Mouse (Mus musculus) gastrocnemius, postnatal 4 days (tissue): ENCODE data around the gene Krtap28-13. TPM values are rescaled to one million over a fixed set of nuclear protein-coding genes. Genes with fewer than 3 reads are reported as not detected.

ENCODE experiments used
- DNase-seq, 2 experiments: peaks; one replicate each; pipeline ENCODE4 v3.0.0; 2021 to 2022; ENCODE audit warnings: low spot score in 2 of 2, mixed read lengths in 2 of 2
- long read RNA-seq, 2 experiments: library from polyadenylated mRNA; stranded (forward); transcript quantifications; one replicate each; pipeline ENCODE4 v2.0.0; 2021
- total RNA-seq, 2 experiments: library from RNA; stranded (reverse); gene quantifications; 2 replicates each; pipeline ENCODE4 v1.2.3; 2021

Krtap28-13 gene
- total RNA-seq, result not detected
- long read RNA-seq, experiment 1, partial matches to known transcripts, result 0 of 3 reads
- long read RNA-seq, experiment 1, other reads (novel, unspliced or antisense), result 0 of 3 reads
- long read RNA-seq, experiment 2, result 0 reads

- DNase-seq, result no peak
These were observed at the start of gene Krtap28-13 for GRCm38 (mm10) chr1:83060643-83061042. TSS of gene Krtap28-13 (plus strand) at chr1:83060930.

- no peak for DNase-seq
These were observed 46.3 kb upstream of the Krtap28-13 start for GRCm38 (mm10) chr1:83014477-83014876.

- no peak for DNase-seq
These were observed 45.3 kb upstream of the Krtap28-13 start for GRCm38 (mm10) chr1:83015329-83015879.

GRCm38 (mm10) chr1:83016556-83016955 lies 44.2 kb upstream of the Krtap28-13 start:
- no peak for DNase-seq

GRCm38 (mm10) chr1:83031950-83032349 lies 28.8 kb upstream of the Krtap28-13 start:
- no peak for DNase-seq

- DNase-seq, result no peak
These were observed 28.2 kb upstream of the Krtap28-13 start for GRCm38 (mm10) chr1:83032508-83032907.

- no peak for DNase-seq
These were observed 26.2 kb upstream of the Krtap28-13 start for GRCm38 (mm10) chr1:83034509-83034908.

- no peak for DNase-seq
These were observed 23.6 kb upstream of the Krtap28-13 start for GRCm38 (mm10) chr1:83036892-83037667.

- peak in 1 of 2 experiments; percentile 10 for DNase-seq
These were observed 22.5 kb upstream of the Krtap28-13 start, which contains the start of gene Slc19a3 for GRCm38 (mm10) chr1:83038109-83038672. TSS of gene Slc19a3 (minus strand) at chr1:83038448.

- no peak for DNase-seq
These were observed 21.6 kb upstream of the Krtap28-13 start for GRCm38 (mm10) chr1:83039080-83039479.

GRCm38 (mm10) chr1:83042380-83042779 lies 18.4 kb upstream of the Krtap28-13 start, which contains the start of gene Krtap28-10:
TSS of gene Krtap28-10 (minus strand) at chr1:83042480.
- DNase-seq, result no peak

GRCm38 (mm10) chr1:83044882-83045427 lies 15.8 kb upstream of the Krtap28-13 start, which contains the start of gene Gm47969:
TSS of gene Gm47969 (plus strand) at chr1:83044932.
- DNase-seq, result no peak

- no peak for DNase-seq
These were observed 2.2 kb upstream of the Krtap28-13 start for GRCm38 (mm10) chr1:83058481-83058880.

- DNase-seq, result no peak
These were observed 1.5 kb upstream of the Krtap28-13 start, which contains the start of gene A030005K14Rik for GRCm38 (mm10) chr1:83059278-83059677. TSS of gene A030005K14Rik (minus strand) at chr1:83059378.

- DNase-seq, result no peak
These were observed 4.1 kb downstream of the Krtap28-13 start for GRCm38 (mm10) chr1:83064851-83065250.

GRCm38 (mm10) chr1:83066577-83066976 lies 5.8 kb downstream of the Krtap28-13 start:
- no peak for DNase-seq

GRCm38 (mm10) chr1:83067205-83067604 lies 6.5 kb downstream of the Krtap28-13 start:
- no peak for DNase-seq

- DNase-seq, result no peak
These were observed 14.9 kb downstream of the Krtap28-13 start for GRCm38 (mm10) chr1:83075526-83076189.

- no peak for DNase-seq
These were observed 15.6 kb downstream of the Krtap28-13 start for GRCm38 (mm10) chr1:83076190-83076917.

- DNase-seq, result no peak
These were observed 16.3 kb downstream of the Krtap28-13 start for GRCm38 (mm10) chr1:83077016-83077415.
